Mouse (Mus musculus): ENCODE results near the gene Hsd3b5. TPM values are rescaled to one million over a fixed set of nuclear protein-coding genes. Genes with fewer than 3 reads are reported as not detected.
A peak's percentile ranks its signal among the peaks of the same experiment; 100 is the strongest.
"Not testable (repeated sequence)": the region's sequence is repeated elsewhere in the genome, so short reads cannot be mapped to it uniquely, and the experiment has no call there.

Hsd3b5 gene
- polyA plus RNA-seq (2014; fragmentation: Nextera tagmentation; extraction: Ambion mirVana) = not detected in 2 replicates

DNA sequence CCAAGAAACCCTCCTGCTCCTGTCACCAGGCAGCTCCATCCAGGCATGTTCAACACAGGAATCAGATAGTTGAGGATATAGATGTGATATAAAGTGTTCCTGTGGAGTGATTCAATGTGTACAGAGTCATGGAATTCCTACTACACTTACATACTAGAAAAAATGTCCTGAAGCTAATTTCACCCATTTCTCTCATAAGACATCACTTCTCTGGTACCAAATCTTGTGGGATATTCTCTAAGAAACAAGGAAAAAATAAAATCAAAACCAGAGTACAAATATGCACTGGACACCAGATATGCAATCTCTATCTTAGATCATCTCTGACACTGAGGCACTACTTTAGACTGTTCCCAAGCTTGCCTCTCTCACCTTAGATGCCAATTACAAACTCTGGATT is at the start of gene Hsd3b5:
Gene Hsd3b5 (minus strand): TSS at position 101 of the 400 bp plus-strand sequence.
- H3K4me1 ChIP-seq (replicated peaks; ENCODE audit: control insufficient read depth, insufficient read depth, low read length) = no peaks in the 10 kb centered on the region

DNA sequence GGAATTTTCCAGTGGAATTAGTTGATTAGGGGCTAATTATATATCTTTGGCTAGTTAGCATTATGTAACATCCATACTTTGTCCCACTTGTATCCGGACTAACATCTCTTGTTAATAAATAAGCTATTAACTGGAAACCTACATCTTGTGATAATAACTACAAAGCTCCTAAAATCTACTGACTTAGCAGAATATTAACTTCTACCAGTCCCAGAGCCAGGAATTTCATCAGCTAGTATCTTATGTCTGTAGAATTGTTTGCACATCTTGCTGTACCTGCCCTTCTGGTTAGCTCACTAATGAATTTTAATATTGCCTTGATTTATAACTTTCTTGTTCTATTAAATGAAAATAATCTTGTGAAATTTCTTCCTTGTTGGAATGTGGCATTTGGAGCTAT is 5.1 kb upstream of the Hsd3b5 start:
- Histone ChIP-seq H3K4me2 (replicated peaks) (no peak overlapping the region), H3K36me3 (replicated peaks; ENCODE audit: control insufficient read depth, insufficient read depth) (no peaks in the 10 kb centered on the region), H3K27ac (no peak overlapping the region), H3K4me1 (replicated peaks; ENCODE audit: control insufficient read depth, insufficient read depth, low read length) (no peaks in the 10 kb centered on the region), H3K9ac (no peak overlapping the region), H3K27me3 (ENCODE audit: control insufficient read depth, insufficient read depth, low read length) (no peaks in the 10 kb centered on the region), H3K9me3 (ENCODE audit: control insufficient read depth, low read length) (no peaks in the 10 kb centered on the region), H3K4me3 (replicated peaks; ENCODE audit: low read length) (no peak overlapping the region)
- no peak for ATAC-seq (ENCODE audit: low FRiP score)
- no peak for DNase-seq (ENCODE audit: low spot score)
- 92% methylated on average over 1 of the region's 1 CpGs for WGBS

More for the DNA sequence above, at the start of gene Hsd3b5:
- Histone ChIP-seq H3K9me3 (ENCODE audit: control insufficient read depth, low read length) (no peaks in the 10 kb centered on the region), H3K27me3 (ENCODE audit: control insufficient read depth, insufficient read depth, low read length) (no peaks in the 10 kb centered on the region), H3K4me3 (replicated peaks; ENCODE audit: low read length) (no peak within 1 kb of the TSS), H3K9ac (no peak within 1 kb of the TSS), H3K4me2 (replicated peaks) (no peak within 1 kb of the TSS), H3K27ac (no peak within 1 kb of the TSS), H3K36me3 (replicated peaks; ENCODE audit: control insufficient read depth, insufficient read depth) (no peaks in the 10 kb centered on the region)
- ATAC-seq (ENCODE audit: low FRiP score) = no peak
- no peak for DNase-seq (ENCODE audit: low spot score)

DNA sequence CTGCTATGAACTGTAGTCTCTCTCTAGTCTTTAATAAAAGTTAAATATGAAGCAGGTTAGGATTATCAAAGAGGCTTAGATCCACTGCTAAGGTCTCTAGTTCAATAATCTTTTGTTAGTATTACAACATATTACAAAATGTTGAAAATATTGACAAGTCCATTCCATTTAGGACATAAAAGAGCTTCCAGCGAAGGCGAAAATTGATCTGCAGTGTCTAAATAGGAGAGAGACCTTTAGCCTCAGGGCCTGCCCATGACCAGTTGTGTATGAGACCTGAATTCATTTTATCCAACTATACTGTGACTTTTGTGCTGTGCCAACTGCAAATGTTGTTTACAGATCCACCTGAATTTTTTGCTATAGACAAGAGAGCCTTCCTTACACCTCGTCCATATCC is 419 bp downstream of the Hsd3b5 start:
- Histone ChIP-seq H3K27ac (no peak overlapping the region), H3K9ac (no peak overlapping the region), H3K9me3 (ENCODE audit: control insufficient read depth, low read length) (no peaks in the 10 kb centered on the region), H3K27me3 (ENCODE audit: control insufficient read depth, insufficient read depth, low read length) (no peaks in the 10 kb centered on the region), H3K4me1 (replicated peaks; ENCODE audit: control insufficient read depth, insufficient read depth, low read length) (no peaks in the 10 kb centered on the region), H3K4me3 (replicated peaks; ENCODE audit: low read length) (no peak overlapping the region), H3K4me2 (replicated peaks) (no peak overlapping the region), H3K36me3 (replicated peaks; ENCODE audit: control insufficient read depth, insufficient read depth) (no peaks in the 10 kb centered on the region)
- WGBS = 90% methylated on average over 3 of the region's 3 CpGs
- ATAC-seq (ENCODE audit: low FRiP score) (no peak), DNase-seq (ENCODE audit: low spot score) (no peak)

- H3K4me3 ChIP-seq (replicated peaks; ENCODE audit: low read length); H3K4me2 ChIP-seq (replicated peaks); H3K9me3 ChIP-seq (ENCODE audit: control insufficient read depth, low read length); ATAC-seq (ENCODE audit: low FRiP score); H3K36me3 ChIP-seq (replicated peaks; ENCODE audit: control insufficient read depth, insufficient read depth); H3K27me3 ChIP-seq (ENCODE audit: control insufficient read depth, insufficient read depth, low read length); H3K27ac ChIP-seq; H3K9ac ChIP-seq; H3K4me1 ChIP-seq (replicated peaks; ENCODE audit: control insufficient read depth, insufficient read depth, low read length); DNase-seq (ENCODE audit: low spot score): not testable (repeated sequence)
- WGBS = 79% methylated on average over 1 of the region's 1 CpGs
Measured at GRCm38 (mm10) chr3:98616786-98617185, 13.3 kb downstream of the Hsd3b5 start.

- not testable (repeated sequence) for H3K36me3 ChIP-seq (replicated peaks; ENCODE audit: control insufficient read depth, insufficient read depth); H3K9me3 ChIP-seq (ENCODE audit: control insufficient read depth, low read length); H3K27me3 ChIP-seq (ENCODE audit: control insufficient read depth, insufficient read depth, low read length); DNase-seq (ENCODE audit: low spot score); H3K27ac ChIP-seq; H3K4me2 ChIP-seq (replicated peaks); H3K4me3 ChIP-seq (replicated peaks; ENCODE audit: low read length); H3K4me1 ChIP-seq (replicated peaks; ENCODE audit: control insufficient read depth, insufficient read depth, low read length); H3K9ac ChIP-seq
- peak; percentile 51 for ATAC-seq (ENCODE audit: low FRiP score)
- 25% methylated on average over 2 of the region's 2 CpGs for WGBS
Measured at GRCm38 (mm10) chr3:98616244-98616643, 13.8 kb downstream of the Hsd3b5 start.

DNA sequence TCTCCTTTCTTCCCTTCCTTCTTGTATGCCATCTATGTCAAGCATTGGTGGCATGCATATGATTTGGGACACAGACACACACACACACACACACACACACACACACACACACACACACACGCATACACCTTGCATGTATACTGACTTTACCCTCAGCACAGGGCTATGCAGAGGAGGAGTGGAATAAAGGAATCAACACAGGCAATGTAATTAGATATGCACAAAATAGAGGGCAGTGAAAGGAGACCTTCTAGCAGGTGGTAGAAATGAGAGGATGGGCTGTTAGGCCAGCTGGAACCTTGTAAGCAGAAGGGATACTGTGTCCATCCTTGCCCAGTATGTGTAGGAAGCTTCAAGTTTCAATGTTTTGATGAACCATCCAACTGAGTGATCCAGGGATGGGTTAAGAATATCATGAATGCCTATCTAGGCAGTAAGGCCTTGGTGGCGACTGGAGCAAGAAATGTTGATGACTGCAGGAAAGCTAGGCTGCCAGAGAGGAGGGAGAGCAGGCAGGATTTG is 15.6 kb downstream of the Hsd3b5 start:
- not testable (repeated sequence) for H3K9ac ChIP-seq; DNase-seq (ENCODE audit: low spot score); H3K4me2 ChIP-seq (replicated peaks); ATAC-seq (ENCODE audit: low FRiP score); H3K4me3 ChIP-seq (replicated peaks; ENCODE audit: low read length); H3K27me3 ChIP-seq (ENCODE audit: control insufficient read depth, insufficient read depth, low read length); H3K9me3 ChIP-seq (ENCODE audit: control insufficient read depth, low read length); H3K4me1 ChIP-seq (replicated peaks; ENCODE audit: control insufficient read depth, insufficient read depth, low read length); H3K27ac ChIP-seq; H3K36me3 ChIP-seq (replicated peaks; ENCODE audit: control insufficient read depth, insufficient read depth)
- 69% methylated on average over 2 of the region's 2 CpGs for WGBS

DNA sequence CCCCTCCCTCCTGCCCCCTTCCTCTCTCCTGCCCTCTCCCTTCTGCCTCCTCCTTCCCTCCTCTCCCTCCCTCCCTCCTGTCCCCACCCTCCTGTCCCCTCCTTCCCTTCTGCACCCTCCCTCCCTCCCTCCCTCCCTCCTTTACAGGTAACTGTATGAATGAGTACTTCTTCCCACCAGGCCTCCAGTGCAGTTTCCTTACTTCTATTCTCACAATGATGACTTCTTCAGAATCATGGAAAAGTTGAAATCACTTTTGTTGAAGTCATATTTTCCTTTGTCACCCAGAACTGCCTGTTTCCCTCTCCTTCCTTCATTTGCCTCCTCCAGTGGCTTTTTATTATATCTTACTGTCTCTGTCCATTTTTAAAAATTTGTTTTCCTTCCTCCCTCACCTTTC is 16.1 kb downstream of the Hsd3b5 start:
- Histone ChIP-seq H3K36me3 (replicated peaks; ENCODE audit: control insufficient read depth, insufficient read depth) (no peaks in the 10 kb centered on the region), H3K4me1 (replicated peaks; ENCODE audit: control insufficient read depth, insufficient read depth, low read length) (no peaks in the 10 kb centered on the region), H3K27me3 (ENCODE audit: control insufficient read depth, insufficient read depth, low read length) (no peaks in the 10 kb centered on the region), H3K4me2 (replicated peaks) (no peak overlapping the region), H3K9me3 (ENCODE audit: control insufficient read depth, low read length) (no peaks in the 10 kb centered on the region), H3K4me3 (replicated peaks; ENCODE audit: low read length) (no peak overlapping the region), H3K9ac (no peak overlapping the region), H3K27ac (no peak overlapping the region)
- ATAC-seq (ENCODE audit: low FRiP score) (no peak), DNase-seq (ENCODE audit: low spot score) (no peak)

DNA sequence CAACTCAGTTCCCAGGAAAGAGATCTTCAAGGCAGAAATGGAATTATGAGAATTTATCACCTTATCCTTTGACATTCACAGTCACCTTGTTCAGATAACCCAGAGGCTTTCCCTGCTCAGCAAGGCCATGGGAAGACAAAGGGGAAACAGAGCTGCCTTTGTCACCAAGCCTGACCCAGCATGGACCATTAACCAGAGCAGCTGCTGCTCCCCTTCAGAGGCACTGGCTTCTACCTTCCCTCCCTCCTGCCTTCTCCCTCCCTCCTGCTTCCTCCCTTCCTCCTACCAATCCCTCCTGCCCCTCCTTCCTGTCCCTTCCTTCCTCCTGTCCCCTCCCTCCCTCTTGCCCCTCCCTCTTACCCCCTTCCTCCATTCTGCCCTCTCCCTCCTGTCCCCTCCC is 16.5 kb downstream of the Hsd3b5 start:
- not testable (repeated sequence) for ATAC-seq (ENCODE audit: low FRiP score); H3K36me3 ChIP-seq (replicated peaks; ENCODE audit: control insufficient read depth, insufficient read depth); H3K4me2 ChIP-seq (replicated peaks); H3K27me3 ChIP-seq (ENCODE audit: control insufficient read depth, insufficient read depth, low read length); H3K27ac ChIP-seq; H3K9me3 ChIP-seq (ENCODE audit: control insufficient read depth, low read length); H3K4me1 ChIP-seq (replicated peaks; ENCODE audit: control insufficient read depth, insufficient read depth, low read length); DNase-seq (ENCODE audit: low spot score); H3K4me3 ChIP-seq (replicated peaks; ENCODE audit: low read length); H3K9ac ChIP-seq

- Histone ChIP-seq H3K36me3 (replicated peaks; ENCODE audit: control insufficient read depth, insufficient read depth) (no peaks in the 10 kb centered on the region), H3K9me3 (ENCODE audit: control insufficient read depth, low read length) (no peaks in the 10 kb centered on the region), H3K27ac (no peak within 1 kb of the TSS), H3K9ac (no peak within 1 kb of the TSS), H3K4me3 (replicated peaks; ENCODE audit: low read length) (no peak within 1 kb of the TSS), H3K27me3 (ENCODE audit: control insufficient read depth, insufficient read depth, low read length) (no peaks in the 10 kb centered on the region), H3K4me2 (replicated peaks) (no peak within 1 kb of the TSS), H3K4me1 (replicated peaks; ENCODE audit: control insufficient read depth, insufficient read depth, low read length) (no peaks in the 10 kb centered on the region)
- DNase-seq (ENCODE audit: low spot score) = no peak
- ATAC-seq (ENCODE audit: low FRiP score) = no peak
Measured at GRCm38 (mm10) chr3:98588707-98589106, 41.3 kb downstream of the Hsd3b5 start, which contains the start of gene Gm10681. Gene Gm10681 (minus strand): TSS chr3:98588807.

GRCm38 (mm10) chr3:98587721-98588120 is 42.3 kb downstream of the Hsd3b5 start:
- Histone ChIP-seq H3K36me3 (replicated peaks; ENCODE audit: control insufficient read depth, insufficient read depth) (no peaks in the 10 kb centered on the region), H3K9me3 (ENCODE audit: control insufficient read depth, low read length) (no peaks in the 10 kb centered on the region), H3K27ac (no peak overlapping the region), H3K9ac (no peak overlapping the region), H3K27me3 (ENCODE audit: control insufficient read depth, insufficient read depth, low read length) (no peaks in the 10 kb centered on the region), H3K4me3 (replicated peaks; ENCODE audit: low read length) (no peak overlapping the region), H3K4me1 (replicated peaks; ENCODE audit: control insufficient read depth, insufficient read depth, low read length) (no peaks in the 10 kb centered on the region), H3K4me2 (replicated peaks) (no peak overlapping the region)
- DNase-seq (ENCODE audit: low spot score) = no peak
- 83% methylated on average over 2 of the region's 2 CpGs for WGBS
- no peak for ATAC-seq (ENCODE audit: low FRiP score)

All from hindbrain, embryonic 14.5 days (tissue).